Mouse (Mus musculus) cerebellum, postnatal 4 days (tissue): ENCODE data around the gene Ggta1.
"Not testable (repeated sequence)": the region's sequence is repeated elsewhere in the genome, so short reads cannot be mapped to it uniquely, and the experiment has no call there.

ENCODE experiments used
- DNase-seq, 2 experiments: peaks; one replicate each; pipeline ENCODE4 v3.0.0; 2022; ENCODE audit warnings: low spot score in 2 of 2, mixed read lengths in 1 of 2

Gene Ggta1

DNA sequence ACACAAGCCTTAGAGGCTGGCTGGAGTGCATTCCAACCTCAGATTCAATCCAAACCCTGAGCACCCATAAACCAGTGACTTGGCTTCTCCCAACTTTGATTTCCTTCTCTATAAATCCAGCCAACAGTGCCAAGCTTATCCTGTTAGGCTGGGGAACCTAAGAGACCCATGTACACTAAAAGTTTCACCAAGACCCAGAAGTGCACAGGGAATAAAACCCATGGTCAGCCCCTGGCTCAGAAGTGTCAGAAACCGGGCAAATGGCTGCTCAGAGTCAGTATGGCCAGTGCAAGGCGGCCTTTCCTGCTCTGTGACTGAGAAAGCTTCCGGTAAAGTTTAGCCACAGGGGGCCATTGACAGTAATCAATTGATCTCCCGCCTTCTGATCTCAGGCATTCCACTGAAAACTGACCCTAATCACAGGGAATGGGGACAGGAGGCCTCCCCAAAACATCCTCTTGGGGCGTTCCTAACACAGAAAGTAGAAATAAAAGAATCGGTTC lies 2.6 kb downstream of the Ggta1 start:
- DNase-seq, result no peak

- no peak for DNase-seq
These were observed 3.7 kb downstream of the Ggta1 start for GRCm38 (mm10) chr2:35459316-35459715.

GRCm38 (mm10) chr2:35458421-35458820 lies 4.6 kb downstream of the Ggta1 start:
- DNase-seq, result no peak

- no peak for DNase-seq
These were observed 9.3 kb downstream of the Ggta1 start for GRCm38 (mm10) chr2:35453736-35454135.

DNA sequence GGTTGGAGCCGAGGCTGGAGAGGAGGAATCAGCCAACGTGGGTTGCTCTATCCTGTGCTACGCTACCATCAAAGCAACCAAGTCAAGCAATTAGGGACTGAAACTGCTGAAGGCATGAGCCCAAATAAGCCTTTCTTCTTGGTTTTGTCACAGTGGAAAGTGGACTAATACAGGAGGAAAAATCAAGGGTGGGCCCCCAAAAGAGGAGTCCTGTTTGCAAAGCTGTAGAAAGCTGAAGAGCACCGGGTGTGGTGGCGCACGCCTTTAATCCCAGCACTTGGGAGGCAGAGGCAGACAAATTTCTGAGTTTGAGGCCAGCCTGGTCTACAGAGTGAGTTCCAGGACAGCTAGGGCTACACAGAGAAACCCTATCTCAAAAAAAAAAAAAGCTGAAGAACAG lies 10.3 kb downstream of the Ggta1 start:
- DNase-seq, result not testable (repeated sequence)

DNA sequence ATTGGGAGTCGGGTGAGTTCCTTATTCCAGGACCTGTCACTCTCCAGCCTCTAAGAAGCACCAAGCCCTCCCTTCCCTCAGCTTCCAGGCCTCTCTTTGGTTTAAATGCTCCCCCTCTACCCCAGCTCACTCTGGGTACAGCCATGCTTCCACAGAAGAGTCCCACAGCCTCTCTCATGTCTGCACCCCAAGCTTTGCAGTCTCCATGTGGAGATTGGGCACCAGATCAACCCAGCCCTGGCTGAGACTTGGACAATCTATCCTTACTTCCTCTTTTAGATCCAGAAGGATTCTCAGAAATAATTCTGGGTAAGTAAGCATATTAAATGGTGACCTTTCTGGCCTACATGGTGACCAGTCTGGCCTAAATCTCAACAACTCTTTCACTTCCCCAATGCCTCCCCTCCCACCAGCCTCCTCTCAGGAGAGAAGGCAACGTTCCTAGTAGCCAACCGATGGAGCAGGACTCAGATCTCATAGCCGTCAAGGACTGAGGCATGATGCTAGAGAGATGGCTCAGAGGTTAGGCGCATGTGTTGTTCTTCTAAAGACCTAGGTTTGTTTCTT lies 11.5 kb downstream of the Ggta1 start:
- no peak for DNase-seq

- no peak for DNase-seq
These were observed 12.2 kb downstream of the Ggta1 start for GRCm38 (mm10) chr2:35450856-35451255.

DNA sequence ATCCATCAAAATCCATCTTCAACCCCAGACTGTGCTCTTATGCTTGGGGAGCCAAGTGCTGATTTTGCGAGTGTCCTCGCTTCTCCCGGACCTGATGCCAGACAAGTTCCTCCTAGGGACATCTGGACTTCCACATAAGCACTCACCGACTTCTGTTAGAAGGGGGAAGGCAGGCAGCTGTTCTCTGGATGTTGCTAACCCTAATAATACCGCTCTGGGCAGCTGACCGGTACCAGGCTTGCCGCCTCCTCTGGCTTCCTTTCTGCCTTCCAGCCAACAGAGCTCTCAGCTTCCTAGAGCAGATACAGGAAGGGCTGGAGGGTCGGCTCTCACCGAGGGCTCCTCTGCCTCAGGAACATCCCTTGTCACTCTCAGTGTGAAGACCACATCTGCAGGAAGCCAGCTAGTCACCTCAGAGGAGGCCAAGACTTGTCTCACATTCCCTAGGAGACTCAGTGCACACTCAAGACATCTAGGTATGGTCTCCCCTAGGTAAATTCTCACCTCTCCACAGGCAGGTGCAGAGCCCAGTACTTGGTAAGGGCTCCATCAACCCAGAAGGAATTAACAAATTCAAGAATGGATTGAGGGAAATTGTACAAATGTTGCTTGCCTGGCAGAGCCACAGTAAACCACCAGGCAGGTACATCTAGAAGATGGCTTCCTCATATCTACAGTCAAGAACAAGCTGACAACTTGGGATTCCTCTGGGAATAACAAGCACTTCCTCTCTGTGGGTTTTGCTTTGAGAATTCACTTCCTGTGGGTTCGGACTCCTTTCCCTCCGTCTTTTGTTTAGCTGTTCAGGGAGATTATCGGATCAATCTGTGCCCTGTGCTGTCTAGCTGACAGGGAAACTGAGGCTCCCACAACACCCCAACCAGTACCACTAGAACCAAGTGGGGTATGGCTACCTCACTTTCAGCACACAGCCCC lies 13.1 kb downstream of the Ggta1 start:
- DNase-seq, result no peak

DNA sequence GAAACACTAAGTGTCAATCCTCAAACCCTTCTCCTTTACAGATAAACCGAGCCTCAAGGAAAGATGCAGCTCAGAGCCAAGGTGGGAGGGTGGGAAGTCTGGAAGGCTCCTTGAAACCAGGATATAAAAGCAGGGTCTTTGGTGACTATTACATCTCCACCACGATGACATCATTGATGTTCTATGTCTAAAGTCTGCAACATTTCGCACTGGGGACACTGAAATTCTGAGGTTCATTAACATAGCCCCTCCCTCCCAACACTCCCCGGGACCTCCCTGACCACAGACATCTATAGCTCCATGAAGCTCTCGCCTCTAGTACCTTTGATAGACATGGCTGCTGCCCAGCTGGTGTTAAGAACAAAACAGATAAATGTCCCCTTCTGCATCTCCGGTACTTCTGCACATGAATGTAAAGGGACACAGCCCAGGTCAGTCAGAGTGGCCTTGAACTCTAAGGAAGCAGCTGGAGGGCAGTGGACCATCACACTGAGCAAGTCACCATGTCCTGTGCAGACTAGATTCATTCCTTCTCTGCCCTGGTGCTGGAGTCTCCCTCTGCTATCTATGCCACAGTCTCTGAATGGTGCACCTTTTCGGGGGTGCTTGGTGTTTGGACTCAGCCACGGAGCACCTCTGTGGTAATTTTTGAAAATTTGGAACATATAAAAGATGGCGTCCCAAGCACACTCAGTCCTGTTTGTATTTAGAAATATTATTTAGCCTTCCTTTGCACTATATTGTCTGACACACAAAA lies 13.9 kb downstream of the Ggta1 start:
- no peak for DNase-seq

DNA sequence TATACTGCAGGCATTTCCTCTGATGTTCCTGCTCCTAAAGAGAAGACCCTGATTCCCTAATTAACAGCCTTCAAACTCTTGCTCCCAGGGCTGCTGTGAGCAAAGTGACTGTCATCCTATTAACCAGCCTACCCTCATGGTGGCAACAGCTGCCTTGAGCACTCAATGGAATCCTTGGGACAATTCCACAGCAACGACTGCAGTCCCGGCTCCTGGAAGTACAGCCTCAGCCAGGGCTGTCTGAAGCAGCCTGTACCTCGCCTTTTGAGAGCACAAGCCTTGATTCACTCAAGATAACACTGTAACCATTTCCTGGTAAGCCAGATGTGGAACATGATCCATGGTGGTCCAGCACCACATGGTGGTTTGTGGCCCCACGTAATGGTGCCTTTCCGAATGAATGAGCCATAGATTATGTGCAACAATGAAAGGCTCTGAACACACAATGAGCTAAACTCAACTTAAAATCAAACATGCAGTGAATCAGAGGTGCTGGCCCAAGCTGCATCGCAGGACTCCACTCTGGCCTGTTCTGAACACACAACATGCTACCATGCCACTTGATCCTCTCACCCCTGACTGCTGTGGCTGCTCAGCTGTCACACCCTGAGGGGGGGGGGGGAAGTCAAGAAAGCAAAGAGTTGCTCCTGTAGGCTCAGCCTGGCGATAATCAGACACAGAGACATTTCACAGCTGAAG lies 14.7 kb downstream of the Ggta1 start:
- no peak for DNase-seq

DNA sequence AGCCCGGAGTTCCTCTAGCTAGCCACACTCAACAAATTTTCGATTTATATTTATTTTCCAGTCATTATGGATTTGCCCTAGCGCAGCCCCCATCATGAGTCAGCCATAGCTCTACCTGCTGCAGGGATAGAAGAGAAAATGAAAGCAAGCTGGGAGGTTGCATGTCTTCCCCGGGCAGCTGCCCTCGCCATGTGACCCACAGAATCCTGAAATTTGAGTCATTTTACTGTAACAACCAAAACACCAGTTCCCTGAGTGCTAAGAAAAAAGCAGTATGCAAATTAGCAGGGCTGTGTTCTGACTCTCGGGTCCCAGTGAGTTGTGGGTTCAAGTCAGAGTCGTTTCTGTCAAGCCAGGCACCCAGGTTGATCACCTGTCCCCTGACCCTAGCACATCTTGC lies 15.6 kb downstream of the Ggta1 start:
- DNase-seq, result no peak

DNA sequence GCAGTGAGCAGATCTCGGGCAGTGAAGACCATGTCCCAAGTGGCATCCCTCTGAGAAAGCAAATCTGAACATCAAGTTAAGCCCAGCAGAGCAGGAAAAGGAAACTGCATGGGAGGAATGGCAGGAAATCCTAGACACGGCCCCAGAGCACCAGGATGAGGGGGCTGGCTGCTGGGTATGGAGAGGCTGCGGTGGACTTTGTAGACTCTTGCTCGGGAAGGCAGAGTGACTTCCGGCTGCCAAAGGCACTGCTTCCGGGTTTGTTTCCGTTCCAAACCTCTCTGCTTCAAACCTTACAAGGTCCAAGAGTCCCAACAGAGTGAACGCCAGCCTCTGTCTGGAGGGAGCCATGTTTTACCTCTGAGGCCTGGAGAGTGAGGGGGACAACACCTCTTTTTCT lies 16.2 kb downstream of the Ggta1 start:
- no peak for DNase-seq

DNA sequence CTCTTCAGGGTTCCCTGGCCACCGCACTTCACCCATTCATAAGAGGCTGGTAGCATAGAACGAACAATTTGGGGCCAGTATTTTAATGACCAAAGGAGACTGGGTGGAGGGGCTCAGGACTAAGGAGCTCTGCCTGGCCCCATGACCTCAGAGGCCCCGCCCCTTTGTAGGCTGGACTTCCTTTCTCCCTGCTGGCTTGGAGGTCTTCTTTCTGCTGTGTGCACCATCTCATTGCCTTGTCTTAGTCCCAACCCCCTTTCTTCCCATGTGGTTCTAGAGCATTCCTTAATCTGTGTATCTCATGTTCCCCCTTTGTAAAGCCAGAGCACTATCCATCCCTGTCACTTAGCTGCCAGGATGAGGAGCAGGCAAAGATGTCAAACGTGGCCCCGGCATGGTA lies 16.7 kb downstream of the Ggta1 start:
- DNase-seq, result no peak

GRCm38 (mm10) chr2:35445610-35446009 lies 17.4 kb downstream of the Ggta1 start:
- DNase-seq, result no peak

GRCm38 (mm10) chr2:35444764-35445262 lies 18.2 kb downstream of the Ggta1 start:
- DNase-seq, result no peak

- DNase-seq, result no peak
These were observed 18.9 kb downstream of the Ggta1 start for GRCm38 (mm10) chr2:35443981-35444763.

GRCm38 (mm10) chr2:35443325-35443724 lies 19.7 kb downstream of the Ggta1 start:
- no peak for DNase-seq

DNA sequence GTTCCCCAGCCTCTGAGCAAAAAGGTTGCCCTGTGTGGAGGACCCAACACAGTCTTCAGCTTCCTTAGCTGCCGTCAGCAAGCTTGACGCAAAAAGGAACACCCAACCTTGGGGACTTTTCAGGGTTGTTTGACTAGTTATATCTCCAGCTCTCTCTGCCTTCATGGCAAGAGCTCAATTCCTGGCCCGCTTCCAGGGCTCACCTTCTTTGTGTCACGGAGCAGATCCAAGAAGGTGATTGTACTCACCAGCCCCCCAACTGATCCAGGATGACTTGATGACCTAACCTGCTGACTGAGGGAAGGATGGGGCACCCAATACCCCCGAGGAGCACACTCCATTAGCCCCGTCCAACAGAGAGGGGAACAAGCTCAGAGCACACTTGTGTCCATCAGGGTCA lies 21.0 kb downstream of the Ggta1 start:
- DNase-seq, result no peak

GRCm38 (mm10) chr2:35441419-35441818 lies 21.6 kb downstream of the Ggta1 start:
- DNase-seq, result no peak

- DNase-seq, result no peak
These were observed 22.6 kb downstream of the Ggta1 start for GRCm38 (mm10) chr2:35440480-35440879.

- no peak for DNase-seq
These were observed 25.2 kb downstream of the Ggta1 start for GRCm38 (mm10) chr2:35437796-35438195.
